Mouse (Mus musculus) midbrain, embryonic 10.5 days (tissue): Measurements from ENCODE around the gene Csnk2b. TPM values are rescaled to one million over a fixed set of nuclear protein-coding genes. Genes with fewer than 3 reads are reported as not detected.
A peak's percentile ranks its signal among the peaks of the same experiment; 100 is the strongest.
"Not testable (repeated sequence)": the region's sequence is repeated elsewhere in the genome, so short reads cannot be mapped to it uniquely, and the experiment has no call there.

ENCODE experiments used
- DNase-seq: peaks from one replicate; pipeline ENCODE4 v3.0.0-alpha.2; 2017; ENCODE audit warnings: low spot score
- H3K27ac ChIP-seq: fragments of 300-500 bp; sonication (generic); replicated peaks from 2 replicates; pipeline ENCODE4 v1.5.1; 2016; ENCODE audit warnings: mild to moderate bottlenecking
- H3K27me3 ChIP-seq: fragments of 300-500 bp; sonication (generic); 2 replicates; pipeline ENCODE4 v1.6.1; 2016; ENCODE audit warnings: low read depth, mild to moderate bottlenecking; ENCODE audit not compliant: poor library complexity, severe bottlenecking
- H3K36me3 ChIP-seq: fragments of 300-500 bp; sonication (generic); 2 replicates; pipeline ENCODE4 v1.6.1; 2016; ENCODE audit warnings: mild to moderate bottlenecking, moderate library complexity
- H3K4me1 ChIP-seq: fragments of 300-500 bp; sonication (generic); 2 replicates; pipeline ENCODE4 v1.6.1; 2016
- H3K4me3 ChIP-seq: fragments of 300-500 bp; sonication (generic); 2 replicates; pipeline ENCODE4 v1.5.1; 2016; ENCODE audit warnings: mild to moderate bottlenecking, moderate library complexity
- H3K9me3 ChIP-seq: fragments of 300-500 bp; sonication (generic); replicated peaks from 2 replicates; pipeline ENCODE4 v1.6.1; 2016; ENCODE audit warnings: mild to moderate bottlenecking
- WGBS: fragments of 180-500 bp; shearing (Covaris S2); methylation state at CpG from one replicate; pipeline ENCODE4 v1.1.7; 2016; 5-methylcytosine and 5-hydroxymethylcytosine counted together
- polyA plus RNA-seq: library from polyadenylated mRNA; unstranded; fragments of >200 nt; fragmentation: Nextera tagmentation; extraction: Ambion mirVana; gene quantifications from 2 replicates; pipeline ENCODE4 v1.2.1, GENCODE M21; 2016

The Csnk2b gene
- polyA plus RNA-seq, 1 experiment from 2014 or later: 306 TPM

DNA sequence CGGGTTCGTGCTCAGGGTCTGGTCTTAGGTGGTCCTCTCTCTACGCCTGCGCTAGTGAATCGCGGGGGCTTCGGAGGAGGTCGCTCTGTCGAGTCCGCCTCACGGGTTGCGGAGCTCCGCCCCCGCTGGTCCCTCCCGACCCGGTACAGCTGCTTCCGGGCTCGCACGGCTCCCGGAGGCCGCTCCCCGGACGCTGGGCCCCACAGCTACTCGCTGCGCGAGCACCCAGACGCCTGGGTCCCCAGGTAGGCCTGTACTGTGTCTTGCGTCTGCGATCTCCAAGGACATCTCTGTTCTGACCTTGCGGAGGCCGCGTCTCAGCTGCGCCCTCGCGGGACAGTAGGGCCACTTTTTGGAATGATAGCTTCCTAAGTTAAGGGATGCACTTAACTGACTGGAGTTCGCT lies 4.4 kb upstream of the Csnk2b start, which contains the start of gene D17H6S53E:
Gene D17H6S53E (plus strand): TSS at position 168 of the 406 bp plus-strand sequence.
- WGBS: under 1% methylated on average over 36 of the region's 36 CpGs
- Histone ChIP-seq H3K27ac (peak within 1 kb of the TSS; percentile 92), H3K27me3 (no peaks in the 10 kb centered on the region), H3K4me3 (peak within 1 kb of the TSS; percentile 78), H3K36me3 (peaks cover 37% of the 10 kb centered on the region), H3K4me1 (peaks cover 41% of the 10 kb centered on the region), H3K9me3 (no peaks in the 10 kb centered on the region)
- DNase-seq: peak; percentile 76

DNA sequence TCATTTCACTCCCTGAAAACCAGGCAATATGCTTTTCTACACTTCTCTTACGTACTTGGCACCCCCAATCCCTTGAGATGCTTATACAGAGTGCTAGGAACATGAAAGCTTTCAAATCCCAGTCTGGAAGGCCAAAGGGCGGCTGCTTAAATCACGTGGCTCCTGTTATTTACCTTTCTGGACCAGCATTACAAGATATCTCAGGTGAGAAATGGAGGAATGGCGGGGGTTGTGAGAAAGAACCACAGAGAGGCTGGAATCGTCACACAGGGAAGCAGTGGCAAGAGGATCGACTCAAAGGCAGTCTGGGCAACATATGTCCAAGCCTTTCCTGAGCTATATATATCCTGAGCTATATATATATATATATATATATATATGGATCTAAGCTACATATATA lies 3.7 kb upstream of the Csnk2b start:
- H3K27ac ChIP-seq: no peak overlapping the region
- peaks cover 42% of the 10 kb centered on the region for H3K4me1 ChIP-seq
- WGBS: 36% methylated on average over 6 of the region's 6 CpGs

DNA sequence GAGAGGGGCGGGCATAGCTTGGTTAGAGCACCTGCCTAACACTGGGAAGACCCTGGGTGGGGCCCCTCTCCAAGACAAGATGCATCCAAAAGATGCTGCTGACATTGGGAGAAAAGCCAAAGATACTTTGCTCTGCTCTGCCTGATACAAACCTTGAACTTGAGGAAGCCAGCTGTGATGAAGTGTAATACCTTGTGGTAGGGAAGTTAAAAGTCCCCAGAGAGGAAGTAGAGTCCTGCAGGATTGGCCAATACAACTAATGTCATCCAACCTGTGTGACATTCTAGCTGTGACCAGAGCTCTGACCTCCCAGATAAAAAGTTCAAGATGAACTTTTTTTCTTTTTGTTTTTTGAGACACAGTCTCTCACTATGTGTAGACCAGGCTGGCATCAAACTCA lies 3.2 kb upstream of the Csnk2b start:
- Histone ChIP-seq H3K36me3 (peaks cover 35% of the 10 kb centered on the region), H3K4me3 (peak overlapping the region; percentile 78; the same call in 1 of the 2 replicates), H3K27me3 (no peaks in the 10 kb centered on the region), H3K4me1 (peaks cover 47% of the 10 kb centered on the region), H3K9me3 (no peaks in the 10 kb centered on the region), H3K27ac (no peak overlapping the region)
- DNase-seq: no peak
- 92% methylated on average over 1 of the region's 1 CpGs for WGBS

More for the DNA sequence above, 3.7 kb upstream of the Csnk2b start:
- Histone ChIP-seq H3K9me3 (no peaks in the 10 kb centered on the region), H3K4me3 (peak overlapping the region; percentile 78), H3K36me3 (peaks cover 37% of the 10 kb centered on the region), H3K27me3 (no peaks in the 10 kb centered on the region)
- no peak for DNase-seq

DNA sequence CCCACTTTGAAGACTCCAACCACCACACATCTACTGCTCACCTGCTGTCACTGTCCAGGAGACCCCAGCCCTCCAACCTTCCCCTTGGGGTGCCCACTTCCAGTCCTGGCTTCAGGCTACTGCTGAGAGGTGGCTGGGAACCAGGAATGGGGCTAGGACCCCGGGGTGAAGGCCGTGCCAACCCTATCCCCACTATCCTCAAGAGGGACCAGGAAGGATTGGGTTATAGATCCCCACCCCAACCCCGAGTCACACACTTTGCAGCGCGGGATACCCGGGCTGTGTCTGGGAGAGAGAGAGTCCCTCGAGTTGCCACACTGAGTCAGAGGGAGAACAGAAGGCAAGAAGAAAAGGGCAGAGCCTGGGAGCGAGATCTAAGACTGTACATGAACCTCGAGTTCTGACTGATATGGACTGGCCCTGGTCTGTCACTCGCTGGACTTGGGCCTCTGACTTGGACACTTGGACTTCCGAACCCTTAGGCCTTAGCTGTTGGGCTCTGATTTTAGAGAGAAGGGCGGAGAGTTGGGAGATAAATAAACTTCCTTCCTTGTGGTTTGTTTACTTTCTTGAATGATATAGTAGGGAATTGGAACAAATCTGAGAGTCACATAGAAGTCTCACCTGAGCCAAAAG lies 2.5 kb upstream of the Csnk2b start:
- peaks cover 37% of the 10 kb centered on the region for H3K36me3 ChIP-seq
- H3K4me3 ChIP-seq: 0 out of 2 replicates have a peak overlapping the region, but pooled peaks have one; percentile 1
- H3K4me1 ChIP-seq: peaks cover 53% of the 10 kb centered on the region
- H3K9me3 ChIP-seq, H3K27ac ChIP-seq, DNase-seq, H3K27me3 ChIP-seq: not testable (repeated sequence)
- 93% methylated on average over 12 of the region's 12 CpGs for WGBS

DNA sequence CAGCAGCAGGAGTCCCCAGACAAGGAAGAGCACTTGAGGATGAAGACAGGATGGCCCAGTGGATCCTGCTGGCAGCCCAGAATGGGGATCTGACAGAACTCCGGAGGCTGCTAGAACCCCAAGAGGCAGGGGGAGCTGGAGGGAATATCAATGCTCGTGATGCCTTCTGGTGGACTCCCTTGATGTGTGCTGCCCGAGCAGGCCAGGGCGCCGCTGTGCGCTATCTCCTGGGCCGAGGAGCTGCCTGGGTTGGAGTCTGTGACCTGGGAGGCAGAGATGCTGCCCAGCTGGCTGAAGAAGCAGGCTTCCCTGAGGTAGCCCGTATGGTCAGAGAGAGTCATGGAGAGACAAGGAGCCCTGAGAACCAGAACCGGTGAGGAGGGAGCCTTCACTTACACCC lies 1.4 kb upstream of the Csnk2b start:
- H3K27me3 ChIP-seq, H3K27ac ChIP-seq, DNase-seq, H3K9me3 ChIP-seq: not testable (repeated sequence)
- H3K36me3 ChIP-seq: peaks cover 48% of the 10 kb centered on the region
- peaks cover 53% of the 10 kb centered on the region for H3K4me1 ChIP-seq
- 90% methylated on average over 9 of the region's 9 CpGs for WGBS
- peak overlapping the region; percentile 14; the same call in 1 of the 2 replicates for H3K4me3 ChIP-seq

DNA sequence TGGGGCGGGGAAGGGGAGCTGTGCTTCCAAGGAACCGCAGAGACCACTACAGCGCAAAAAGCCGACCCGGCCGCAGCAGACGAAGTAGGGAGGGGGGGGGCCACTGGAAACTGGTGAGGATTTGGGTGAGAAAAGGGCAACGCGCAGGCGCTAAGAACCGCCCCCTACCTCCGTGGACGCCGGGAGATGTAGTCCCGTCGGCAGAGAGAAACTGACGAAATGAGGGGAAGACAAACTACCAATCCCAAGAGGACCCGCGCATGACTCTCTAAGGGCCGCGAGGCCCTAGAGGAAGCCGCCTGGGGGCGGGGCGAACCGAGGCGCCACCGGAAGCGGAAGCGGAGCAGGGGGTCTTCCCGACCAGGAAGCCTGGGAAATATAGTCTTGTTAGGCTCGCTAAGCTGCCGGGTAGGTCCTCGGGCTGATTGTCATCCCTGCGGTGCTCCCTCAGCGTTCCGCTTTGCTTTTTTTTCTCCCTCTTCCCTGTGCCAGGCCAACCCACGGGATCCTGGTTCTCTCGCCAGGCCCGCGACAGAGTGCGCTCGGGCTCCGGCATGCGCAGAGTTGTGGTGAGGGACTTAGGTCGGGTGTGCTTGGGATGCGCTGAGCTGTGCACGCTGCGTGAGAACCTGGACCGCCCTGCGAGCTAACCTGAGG lies 582 bp downstream of the Csnk2b start, which contains the start of gene Gpank1:
Gene Gpank1 (plus strand): TSS at position 313 of the 657 bp plus-strand sequence.
- Histone ChIP-seq H3K4me1 (peaks cover 36% of the 10 kb centered on the region), H3K36me3 (peaks cover 57% of the 10 kb centered on the region)

DNA sequence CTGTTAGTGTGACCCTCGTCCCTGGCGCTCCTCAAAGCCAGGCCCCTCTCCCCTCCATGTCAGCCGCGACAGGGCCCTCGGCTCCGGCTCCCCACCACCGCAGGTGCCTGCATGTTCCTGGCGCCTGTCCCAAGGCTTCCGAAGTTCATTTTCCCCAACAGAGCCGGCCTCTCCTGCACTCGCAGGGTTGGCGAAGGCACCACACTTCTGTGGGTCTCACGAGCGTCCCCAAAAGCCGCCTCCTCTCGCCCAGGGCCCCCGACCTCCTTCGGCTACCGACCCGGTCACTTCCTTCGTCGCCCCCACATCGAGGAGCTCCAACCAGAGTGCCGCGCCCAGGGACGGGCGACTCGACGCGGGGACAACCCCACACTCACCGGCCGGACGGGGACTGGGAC lies 1.1 kb downstream of the Csnk2b start:
- H3K36me3 ChIP-seq: peaks cover 62% of the 10 kb centered on the region
- H3K4me3 ChIP-seq: peak overlapping the region; percentile 94
- WGBS: under 1% methylated on average over 33 of the region's 33 CpGs
- no peaks in the 10 kb centered on the region for H3K9me3 ChIP-seq
- DNase-seq: no peak
- H3K27me3 ChIP-seq: no peaks in the 10 kb centered on the region
- H3K4me1 ChIP-seq: peaks cover 31% of the 10 kb centered on the region
- peak overlapping the region; percentile 92 for H3K27ac ChIP-seq

More for the DNA sequence above, 582 bp downstream of the Csnk2b start, which contains the start of gene Gpank1:
- Histone ChIP-seq H3K27ac (peak within 1 kb of the TSS; percentile 92), H3K4me3 (peak within 1 kb of the TSS; percentile 94), H3K27me3 (no peaks in the 10 kb centered on the region), H3K9me3 (no peaks in the 10 kb centered on the region)
- under 1% methylated on average over 50 of the region's 50 CpGs for WGBS
- peak; percentile 99 for DNase-seq

DNA sequence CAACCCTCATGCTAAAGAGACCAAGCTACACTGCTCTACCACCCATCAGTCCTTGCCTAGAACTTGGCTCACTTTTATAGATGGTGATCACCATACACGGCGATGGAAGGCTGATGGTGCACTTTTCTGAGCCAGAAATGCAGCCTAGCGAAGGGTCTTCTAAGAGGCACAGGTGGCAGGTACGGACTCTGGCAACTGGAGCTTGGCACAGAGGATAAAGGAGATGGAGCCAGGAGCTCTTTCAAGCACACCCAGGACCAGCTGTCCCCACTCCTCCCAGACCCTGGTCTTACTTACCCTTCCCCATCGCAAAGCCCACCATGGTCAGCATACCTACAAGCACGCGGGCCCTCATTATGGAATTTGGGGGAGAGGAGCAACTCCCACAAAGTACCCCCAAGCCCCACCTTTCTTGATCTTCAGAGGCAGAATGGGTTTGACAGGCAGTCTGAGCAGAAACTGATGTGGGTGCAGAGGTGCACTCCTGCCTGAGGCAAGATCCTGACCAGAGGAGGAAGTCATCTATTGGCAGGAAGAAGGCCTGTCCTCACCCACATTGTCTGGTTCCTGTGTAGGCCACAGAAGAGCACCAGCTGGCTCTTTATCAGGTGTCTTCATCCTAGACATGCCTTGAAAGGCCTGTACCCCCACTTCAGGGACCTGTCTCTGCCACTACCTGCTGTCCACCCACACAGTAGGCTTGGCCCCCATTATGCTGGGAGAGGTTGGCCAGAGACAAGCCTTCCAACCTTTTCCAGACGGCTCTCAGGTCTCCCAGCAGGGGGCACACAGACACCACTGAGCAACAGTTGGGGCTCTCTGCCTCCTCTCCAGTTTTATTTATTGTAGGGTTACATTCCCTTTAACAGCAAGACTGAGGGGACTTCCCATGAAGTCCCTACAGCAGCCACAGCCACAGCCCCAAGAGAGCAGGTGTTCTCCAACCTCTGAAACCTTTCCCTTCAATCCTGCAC lies 6.5 kb downstream of the Csnk2b start, which contains the start of gene Ly6g5b:
Gene Ly6g5b (minus strand): TSS at position 383 of the 974 bp plus-strand sequence.
- peaks cover 8% of the 10 kb centered on the region for H3K4me1 ChIP-seq
- 86% methylated on average over 8 of the region's 8 CpGs for WGBS
- no peaks in the 10 kb centered on the region for H3K27me3 ChIP-seq
- no peaks in the 10 kb centered on the region for H3K9me3 ChIP-seq
- no peak within 1 kb of the TSS for H3K4me3 ChIP-seq
- no peak within 1 kb of the TSS for H3K27ac ChIP-seq
- no peak for DNase-seq
- H3K36me3 ChIP-seq: peaks cover 59% of the 10 kb centered on the region

DNA sequence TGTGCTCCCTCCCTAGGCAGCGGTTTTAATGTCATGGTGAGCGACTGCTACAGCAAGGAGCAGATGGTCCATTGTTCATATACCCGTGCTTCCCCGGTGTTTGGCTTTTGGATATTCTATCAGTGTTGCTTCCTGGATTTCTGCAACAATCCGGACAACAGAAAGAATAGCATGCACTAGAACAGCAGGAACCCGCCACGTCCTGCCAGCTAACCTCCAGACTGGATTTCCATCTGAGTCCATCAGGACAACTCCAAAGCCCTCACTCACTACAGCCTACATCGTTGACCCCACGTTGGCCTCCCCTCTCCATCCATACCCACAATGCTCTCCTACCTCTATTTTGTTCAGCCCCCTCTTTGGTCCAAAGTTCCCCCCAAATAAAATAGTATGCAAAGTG lies 10.1 kb downstream of the Csnk2b start:
- Histone ChIP-seq H3K27me3 (no peaks in the 10 kb centered on the region), H3K27ac (no peak overlapping the region), H3K9me3 (no peaks in the 10 kb centered on the region), H3K36me3 (peaks cover 30% of the 10 kb centered on the region), H3K4me3 (no peak overlapping the region), H3K4me1 (no peaks in the 10 kb centered on the region; the same call in 1 of the 2 replicates)
- 78% methylated on average over 9 of the region's 9 CpGs for WGBS
- DNase-seq: no peak

DNA sequence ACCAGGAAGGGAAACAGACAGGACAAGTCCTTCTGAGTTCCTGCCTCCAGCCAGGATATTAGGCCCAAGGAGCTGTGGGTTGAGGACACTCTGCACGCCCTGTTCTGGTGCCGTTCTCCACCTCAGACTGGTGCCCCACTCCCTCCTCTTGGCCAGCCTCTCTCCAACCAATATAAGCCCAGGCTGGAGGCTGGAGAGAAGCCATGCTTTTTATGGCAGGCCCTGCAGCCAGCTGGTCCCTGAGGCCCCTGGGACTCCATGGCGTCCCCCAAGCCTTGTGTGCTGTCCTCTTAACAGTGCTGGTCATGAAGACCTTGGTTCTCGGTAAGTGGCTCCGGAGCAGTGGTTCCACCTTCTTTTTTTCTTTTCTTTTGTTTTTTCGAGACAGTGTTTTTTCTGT lies 13.8 kb downstream of the Csnk2b start, which contains the start of gene Ly6g5c:
Gene Ly6g5c (plus strand): TSS at position 183 of the 400 bp plus-strand sequence.
- 91% methylated on average over 6 of the region's 6 CpGs for WGBS
- Histone ChIP-seq H3K9me3 (no peaks in the 10 kb centered on the region), H3K4me3 (no peak within 1 kb of the TSS), H3K36me3 (peaks cover 11% of the 10 kb centered on the region), H3K27ac (no peak within 1 kb of the TSS), H3K27me3 (no peaks in the 10 kb centered on the region), H3K4me1 (peaks cover 12% of the 10 kb centered on the region)
- no peak for DNase-seq

DNA sequence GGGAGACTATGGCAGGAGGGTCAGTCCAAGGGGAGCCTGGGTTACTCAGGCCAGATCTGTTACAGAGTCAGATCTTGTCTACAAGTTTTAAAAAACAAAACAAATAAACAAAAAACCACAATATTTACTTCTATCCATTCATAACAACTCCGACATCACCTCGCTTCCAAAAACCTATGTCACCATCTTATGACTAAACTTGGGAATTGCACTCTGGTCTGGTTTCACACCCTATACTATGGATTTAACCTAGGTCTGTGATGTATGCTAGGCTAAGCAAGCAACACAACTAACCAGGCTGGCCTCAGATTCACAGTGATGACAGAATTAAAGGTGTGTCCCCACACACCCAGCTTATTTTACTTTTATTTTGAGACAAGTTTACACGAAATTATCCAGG lies 15.3 kb downstream of the Csnk2b start:
- no peaks in the 10 kb centered on the region for H3K27me3 ChIP-seq
- no peaks in the 10 kb centered on the region for H3K9me3 ChIP-seq
- WGBS: 68% methylated on average over 3 of the region's 3 CpGs
- H3K4me3 ChIP-seq: peak overlapping the region; percentile 38; the same call in 1 of the 2 replicates
- H3K36me3 ChIP-seq: peaks cover 27% of the 10 kb centered on the region
- no peak for DNase-seq
- peaks cover 12% of the 10 kb centered on the region for H3K4me1 ChIP-seq
- peak overlapping the region; percentile 84 for H3K27ac ChIP-seq

DNA sequence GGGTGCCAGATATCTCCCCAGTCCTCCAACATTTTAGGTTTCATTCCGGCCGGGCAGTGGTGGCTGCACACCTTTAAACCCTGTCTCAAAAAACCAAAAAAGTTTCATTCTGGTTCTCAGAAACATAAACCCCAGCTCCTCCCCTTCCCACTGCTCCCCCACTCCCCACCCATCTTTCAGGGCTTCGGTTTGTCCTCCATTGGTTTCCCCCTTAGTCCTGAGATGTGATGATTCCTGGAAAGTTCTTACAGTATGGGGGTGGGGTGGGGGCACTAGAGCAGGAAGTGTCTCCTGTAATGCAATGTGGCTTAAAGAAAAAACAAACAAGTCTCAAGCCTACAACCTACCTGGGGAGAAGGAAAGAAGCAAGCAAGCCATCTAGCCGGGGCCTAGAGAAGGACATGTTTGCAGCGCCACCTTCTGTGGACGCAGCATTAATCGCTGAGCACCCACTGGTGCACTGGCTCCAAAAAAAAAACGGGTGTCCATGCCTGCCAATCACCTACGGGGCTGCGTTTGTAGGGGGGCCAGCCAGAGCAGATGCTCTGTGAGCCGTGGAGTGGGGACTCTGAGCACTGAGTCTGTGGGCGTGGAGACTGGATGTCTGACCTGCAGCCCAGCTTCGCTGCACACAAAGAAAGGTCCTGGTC lies 16.0 kb downstream of the Csnk2b start:
- WGBS: 24% methylated on average over 13 of the region's 13 CpGs
- H3K4me3 ChIP-seq: peak overlapping the region; percentile 38
- H3K27ac ChIP-seq: peak overlapping the region; percentile 84
- DNase-seq: peak; percentile 47
- H3K4me1 ChIP-seq: peaks cover 12% of the 10 kb centered on the region
- H3K36me3 ChIP-seq: peaks cover 33% of the 10 kb centered on the region
- no peaks in the 10 kb centered on the region for H3K27me3 ChIP-seq
- no peaks in the 10 kb centered on the region for H3K9me3 ChIP-seq
